Mouse (Mus musculus): ENCODE measurements around the gene Ints1. TPM values are rescaled to one million over a fixed set of nuclear protein-coding genes. Genes with fewer than 3 reads are reported as not detected.

Gene Ints1
- polyA plus RNA-seq, 1 experiment = 43.6 TPM

- H3K4me3 ChIP-seq (ENCODE audit: insufficient read depth, low read length) = no peak overlapping the region
- TF ChIP-seq CTCF (IDR thresholded peaks at IDR 0.05; ENCODE audit: borderline replicate concordance, insufficient read depth, low read length) = no peak
- TF ChIP-seq POLR2A (IDR thresholded peaks at IDR 0.05; ENCODE audit: low read depth, low read length) = no peak
- H3K27ac ChIP-seq (ENCODE audit: insufficient read depth, low read length) = no peak overlapping the region
- no peaks in the 10 kb centered on the region; the same call in 1 of the 2 replicates for H3K4me1 ChIP-seq (ENCODE audit: control insufficient read depth, insufficient read depth, low read length)
Observed at GRCm38 (mm10) chr5:139803165-139803564, 27.7 kb upstream of the Ints1 start.

- no peak overlapping the region for H3K4me3 ChIP-seq (ENCODE audit: insufficient read depth, low read length)
- no peak overlapping the region for H3K27ac ChIP-seq (ENCODE audit: insufficient read depth, low read length)
- TF ChIP-seq CTCF (IDR thresholded peaks at IDR 0.05; ENCODE audit: borderline replicate concordance, insufficient read depth, low read length) (no peak), POLR2A (IDR thresholded peaks at IDR 0.05; ENCODE audit: low read depth, low read length) (no peak)
- H3K4me1 ChIP-seq (ENCODE audit: control insufficient read depth, insufficient read depth, low read length) = peaks cover 7% of the 10 kb centered on the region
Observed at GRCm38 (mm10) chr5:139801880-139802279, 26.4 kb upstream of the Ints1 start.

GRCm38 (mm10) chr5:139801231-139801630 is 25.8 kb upstream of the Ints1 start:
- no peak overlapping the region for H3K27ac ChIP-seq (ENCODE audit: insufficient read depth, low read length)
- no peak overlapping the region for H3K4me3 ChIP-seq (ENCODE audit: insufficient read depth, low read length)
- H3K4me1 ChIP-seq (ENCODE audit: control insufficient read depth, insufficient read depth, low read length) = peaks cover 7% of the 10 kb centered on the region
- TF ChIP-seq CTCF (IDR thresholded peaks at IDR 0.05; ENCODE audit: borderline replicate concordance, insufficient read depth, low read length) = no peak
- TF ChIP-seq POLR2A (IDR thresholded peaks at IDR 0.05; ENCODE audit: low read depth, low read length) = no peak

GRCm38 (mm10) chr5:139799801-139800590 is 24.5 kb upstream of the Ints1 start:
- H3K27ac ChIP-seq (ENCODE audit: insufficient read depth, low read length) = no peak overlapping the region
- peaks cover 20% of the 10 kb centered on the region for H3K4me1 ChIP-seq (ENCODE audit: control insufficient read depth, insufficient read depth, low read length)
- H3K4me3 ChIP-seq (ENCODE audit: insufficient read depth, low read length) = no peak overlapping the region
- TF ChIP-seq CTCF (IDR thresholded peaks at IDR 0.05; ENCODE audit: borderline replicate concordance, insufficient read depth, low read length) = no peak
- no peak for TF ChIP-seq POLR2A (IDR thresholded peaks at IDR 0.05; ENCODE audit: low read depth, low read length)

- Histone ChIP-seq H3K4me3 (ENCODE audit: insufficient read depth, low read length) (no peak overlapping the region), H3K27ac (ENCODE audit: insufficient read depth, low read length) (no peak overlapping the region), H3K4me1 (ENCODE audit: control insufficient read depth, insufficient read depth, low read length) (peaks cover 28% of the 10 kb centered on the region)
- TF ChIP-seq POLR2A (IDR thresholded peaks at IDR 0.05; ENCODE audit: low read depth, low read length) (no peak), CTCF (IDR thresholded peaks at IDR 0.05; ENCODE audit: borderline replicate concordance, insufficient read depth, low read length) (no peak)
Observed at GRCm38 (mm10) chr5:139799041-139799440, 23.6 kb upstream of the Ints1 start.

- Histone ChIP-seq H3K27ac (ENCODE audit: insufficient read depth, low read length) (peak overlapping the region; percentile 76), H3K4me1 (ENCODE audit: control insufficient read depth, insufficient read depth, low read length) (peaks cover 33% of the 10 kb centered on the region)
- TF ChIP-seq CTCF (IDR thresholded peaks at IDR 0.05; ENCODE audit: borderline replicate concordance, insufficient read depth, low read length) (no peak), POLR2A (IDR thresholded peaks at IDR 0.05; ENCODE audit: low read depth, low read length) (no peak)
Observed at GRCm38 (mm10) chr5:139798168-139798900, 22.9 kb upstream of the Ints1 start.

GRCm38 (mm10) chr5:139797473-139798167 is 22.1 kb upstream of the Ints1 start:
- H3K4me1 ChIP-seq (ENCODE audit: control insufficient read depth, insufficient read depth, low read length) = peaks cover 35% of the 10 kb centered on the region
- TF ChIP-seq CTCF (IDR thresholded peaks at IDR 0.05; ENCODE audit: borderline replicate concordance, insufficient read depth, low read length) (no peak), POLR2A (IDR thresholded peaks at IDR 0.05; ENCODE audit: low read depth, low read length) (0 out of 2 replicates have a peak, but pooled peaks have one; percentile 1)
- H3K27ac ChIP-seq (ENCODE audit: insufficient read depth, low read length) = peak overlapping the region; percentile 76
- H3K4me3 ChIP-seq (ENCODE audit: insufficient read depth, low read length) = peak overlapping the region; percentile 30

More at GRCm38 (mm10) chr5:139798168-139798900, 22.9 kb upstream of the Ints1 start:
- H3K4me3 ChIP-seq (ENCODE audit: insufficient read depth, low read length) = peak overlapping the region; percentile 30

GRCm38 (mm10) chr5:139796900-139797299 is 21.4 kb upstream of the Ints1 start:
- H3K4me3 ChIP-seq (ENCODE audit: insufficient read depth, low read length) = no peak overlapping the region
- TF ChIP-seq CTCF (IDR thresholded peaks at IDR 0.05; ENCODE audit: borderline replicate concordance, insufficient read depth, low read length) (no peak), POLR2A (IDR thresholded peaks at IDR 0.05; ENCODE audit: low read depth, low read length) (0 out of 2 replicates have a peak, but pooled peaks have one; percentile 40)
- H3K27ac ChIP-seq (ENCODE audit: insufficient read depth, low read length) = peak overlapping the region; percentile 75
- H3K4me1 ChIP-seq (ENCODE audit: control insufficient read depth, insufficient read depth, low read length) = peaks cover 39% of the 10 kb centered on the region

- peaks cover 39% of the 10 kb centered on the region for H3K4me1 ChIP-seq (ENCODE audit: control insufficient read depth, insufficient read depth, low read length)
- H3K4me3 ChIP-seq (ENCODE audit: insufficient read depth, low read length) = no peak overlapping the region
- TF ChIP-seq POLR2A (IDR thresholded peaks at IDR 0.05; ENCODE audit: low read depth, low read length) = no peak
- no peak for TF ChIP-seq CTCF (IDR thresholded peaks at IDR 0.05; ENCODE audit: borderline replicate concordance, insufficient read depth, low read length)
- H3K27ac ChIP-seq (ENCODE audit: insufficient read depth, low read length) = peak overlapping the region; percentile 70; the same call in 1 of the 2 replicates
Observed at GRCm38 (mm10) chr5:139796001-139796620, 20.6 kb upstream of the Ints1 start.
